Mouse (Mus musculus) layer of hippocampus, adult 11-12 months (tissue): ENCODE measurements around the gene Gas7.

Source experiments
- DNase-seq: peaks from one replicate; pipeline ENCODE4 v3.0.0; 2022; ENCODE audit warnings: low spot score

The Gas7 gene

DNA sequence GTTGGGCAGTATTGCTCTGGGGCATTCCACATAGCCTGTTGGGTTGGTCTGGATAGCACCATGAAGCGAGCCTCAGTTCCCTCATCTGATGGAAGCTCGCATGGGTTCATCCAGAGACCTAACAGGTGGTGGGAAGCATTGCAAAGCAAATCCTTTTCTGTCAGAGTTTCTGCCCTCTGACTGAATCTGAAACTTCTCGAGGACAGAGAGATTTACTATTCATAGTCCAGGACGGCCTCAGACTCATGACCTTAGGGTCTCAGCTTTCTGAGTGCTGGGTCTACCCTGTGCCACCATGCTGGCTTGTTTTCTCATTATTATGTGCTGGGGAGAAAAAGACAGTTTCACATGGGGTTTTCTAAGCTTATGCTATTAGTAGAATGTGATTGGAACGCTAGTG lies 122.2 kb downstream of the Gas7 start:
- no peak for DNase-seq

DNA sequence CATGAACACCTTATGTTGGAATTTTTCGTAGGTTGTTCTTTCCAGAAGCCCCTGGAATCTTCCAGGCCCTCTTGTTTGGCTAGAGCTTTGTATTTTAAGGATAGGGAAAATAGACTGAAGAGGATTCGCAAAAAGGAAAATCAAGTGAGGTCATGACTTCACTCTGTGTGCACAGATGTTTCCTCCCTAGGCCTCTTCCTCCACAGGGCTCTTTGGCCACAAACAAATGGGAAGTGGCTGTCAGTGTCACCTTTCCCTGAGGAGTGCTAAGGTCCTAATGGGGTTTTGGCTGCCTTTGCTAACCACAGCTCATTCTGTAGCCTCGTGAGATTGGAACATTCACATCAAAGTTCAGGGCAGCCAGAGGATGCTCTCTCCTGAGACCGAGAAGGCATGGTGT lies 122.8 kb downstream of the Gas7 start:
- DNase-seq: no peak

DNA sequence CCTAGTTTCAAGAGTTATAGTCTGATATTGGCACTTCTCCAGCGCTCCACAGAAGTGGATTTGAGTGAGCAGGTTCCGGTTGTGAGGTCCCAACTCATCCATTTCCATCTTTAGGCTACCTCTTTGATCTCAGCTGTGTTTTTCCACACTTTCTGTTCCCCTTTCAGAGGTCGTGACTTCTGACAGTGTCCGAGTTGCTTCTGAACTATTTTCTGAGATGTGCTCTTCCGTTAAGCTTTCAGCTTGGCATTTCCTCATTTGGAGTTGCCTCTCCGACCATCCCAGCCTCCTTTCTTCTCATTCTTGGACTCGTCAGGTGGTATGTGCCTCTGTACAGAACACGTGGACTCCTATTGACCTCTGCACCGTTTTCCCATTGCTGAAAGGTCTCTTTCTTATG lies 123.9 kb downstream of the Gas7 start:
- no peak for DNase-seq

DNA sequence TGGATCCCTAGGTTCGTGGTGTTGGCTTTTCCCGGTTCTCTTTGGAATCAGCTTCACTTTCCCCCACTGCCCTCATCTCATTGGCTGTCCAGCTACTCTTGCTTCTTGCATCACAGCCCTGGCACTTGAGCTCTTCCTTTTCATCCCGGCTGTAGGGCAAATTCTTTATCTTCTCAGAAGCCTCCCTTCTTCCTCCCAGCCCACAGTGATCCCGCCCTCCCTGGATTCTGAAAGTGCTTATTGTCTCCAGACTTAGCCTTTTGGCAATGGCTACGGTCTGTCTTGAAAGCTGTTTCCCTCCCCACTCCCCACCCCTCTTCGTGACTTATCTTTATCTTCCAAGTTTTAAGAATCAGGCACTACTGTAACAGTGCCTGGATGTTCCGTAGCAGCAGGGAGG lies 126.3 kb downstream of the Gas7 start:
- DNase-seq: no peak

DNA sequence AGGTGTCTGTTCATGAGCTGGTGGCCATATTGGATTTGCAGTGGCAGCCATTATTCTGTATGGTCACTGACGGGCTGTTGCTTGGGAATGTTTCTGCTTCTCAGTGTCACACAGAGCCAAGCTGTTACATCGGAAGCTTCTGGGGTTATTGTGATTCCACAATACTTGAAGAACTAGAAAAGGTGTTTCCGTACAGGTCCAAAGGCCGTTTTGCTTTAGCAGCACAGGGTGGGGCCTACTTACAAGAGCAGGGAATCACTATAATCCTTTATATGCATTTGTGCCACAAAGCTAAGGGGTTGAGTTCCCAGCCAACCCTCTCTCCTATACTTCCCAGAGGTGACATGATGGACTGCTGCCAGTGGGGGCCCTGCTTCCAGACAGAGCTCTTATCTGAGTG lies 127.3 kb downstream of the Gas7 start:
- DNase-seq: no peak

DNA sequence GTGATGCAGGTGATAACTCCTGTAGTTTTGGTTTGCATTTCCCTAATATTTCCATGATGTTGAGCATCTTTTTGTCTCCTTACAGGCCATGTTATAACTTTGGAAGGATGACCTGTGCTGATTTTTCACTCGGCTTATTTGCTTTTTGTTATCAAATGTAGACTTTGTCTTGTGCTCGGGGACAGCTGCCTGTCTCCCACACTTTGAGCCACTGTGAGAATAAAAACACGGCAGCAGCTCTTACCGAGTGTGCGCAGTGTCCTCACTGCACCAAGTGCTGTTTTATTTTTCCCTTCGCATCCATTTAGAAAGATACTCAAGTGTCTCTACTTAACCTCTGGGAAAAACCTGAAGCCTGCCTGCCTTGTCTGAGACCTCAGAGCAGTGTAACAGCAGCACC lies 129.8 kb downstream of the Gas7 start:
- DNase-seq: no peak

DNA sequence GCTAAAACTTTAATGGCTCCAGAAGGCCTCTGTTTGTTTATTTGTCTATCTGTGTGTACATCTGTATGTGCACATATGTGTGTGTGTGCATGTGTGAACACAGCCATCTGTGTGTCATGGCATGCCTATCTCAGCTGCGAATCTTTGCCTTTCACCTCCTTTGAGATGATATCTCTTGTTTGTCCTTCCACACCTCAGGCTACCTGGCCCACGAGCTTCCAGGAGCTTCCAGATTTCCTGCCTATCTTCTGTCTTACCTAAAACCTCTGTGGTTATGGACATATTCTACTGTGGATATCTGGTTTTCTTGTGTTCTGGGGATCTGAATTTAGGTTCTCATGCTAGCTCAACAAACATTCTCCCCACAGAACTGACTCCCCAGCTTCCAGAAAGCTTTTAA lies 130.4 kb downstream of the Gas7 start:
- no peak for DNase-seq

DNA sequence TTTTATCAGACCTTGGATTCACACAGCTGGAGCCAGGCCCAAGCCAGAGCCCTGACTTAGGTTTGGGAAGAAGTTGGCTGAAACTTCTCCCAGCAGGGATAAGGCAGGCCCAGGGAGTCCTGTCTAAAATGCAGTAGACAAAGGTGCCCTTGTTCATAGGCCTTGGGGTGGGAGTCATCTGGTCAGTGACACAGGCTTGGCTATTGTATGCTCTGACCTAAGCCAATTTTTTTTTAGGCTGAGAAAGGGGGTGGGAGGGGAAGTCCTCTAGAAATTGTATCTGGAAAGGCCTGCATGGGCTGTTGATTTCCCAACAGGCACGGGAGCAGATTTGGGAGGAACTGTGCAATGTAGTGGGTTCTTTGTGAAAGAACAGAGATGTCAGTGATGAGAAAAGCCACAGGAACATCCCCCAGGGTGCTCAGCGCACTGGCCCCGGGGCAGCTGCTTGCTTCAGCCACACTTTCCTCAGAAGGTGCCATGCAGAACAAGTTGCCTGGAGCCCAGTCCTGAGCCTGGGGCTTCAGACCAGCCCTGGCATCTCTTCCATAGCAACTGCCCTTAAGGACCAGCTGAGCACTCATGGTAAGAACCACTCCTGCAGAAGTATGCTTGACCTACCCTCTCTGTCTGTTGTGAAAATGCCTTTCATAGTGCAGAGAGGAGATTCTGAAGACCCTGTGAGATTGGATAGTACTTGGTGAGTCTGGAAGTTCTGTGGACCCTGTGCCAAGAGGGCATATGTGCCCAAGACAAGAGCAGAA lies 131.2 kb downstream of the Gas7 start:
- DNase-seq: peak; percentile 58

DNA sequence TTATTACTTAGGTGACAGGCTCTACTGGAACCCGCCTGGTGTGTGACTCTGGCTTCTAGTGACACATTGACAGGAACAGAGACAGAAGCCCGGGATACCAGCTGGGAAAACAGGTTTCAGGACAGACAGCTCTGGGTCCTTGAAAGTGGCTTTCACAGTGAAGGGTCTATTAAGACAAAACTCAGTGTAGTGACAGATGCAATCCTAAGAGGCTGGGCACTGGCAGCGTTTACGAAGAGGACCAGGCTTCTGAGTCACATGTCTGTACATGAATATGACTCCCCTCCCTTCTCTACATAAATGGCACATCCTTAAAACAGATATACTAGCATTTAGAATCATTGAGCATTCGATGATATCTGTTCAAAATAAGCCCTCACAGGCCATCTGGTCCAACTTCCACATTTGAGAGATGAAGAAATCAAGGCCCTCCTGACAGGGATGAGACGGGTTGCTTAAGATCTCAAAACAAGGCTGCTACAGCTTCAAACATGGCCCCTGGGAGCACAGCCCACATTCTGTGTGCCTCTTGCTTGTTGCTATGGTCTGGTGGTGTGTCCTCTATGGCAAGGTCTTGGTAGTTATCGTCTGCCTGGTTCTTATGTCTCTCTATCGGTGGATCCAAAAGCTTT lies 133.1 kb downstream of the Gas7 start:
- DNase-seq: peak; percentile 49

DNA sequence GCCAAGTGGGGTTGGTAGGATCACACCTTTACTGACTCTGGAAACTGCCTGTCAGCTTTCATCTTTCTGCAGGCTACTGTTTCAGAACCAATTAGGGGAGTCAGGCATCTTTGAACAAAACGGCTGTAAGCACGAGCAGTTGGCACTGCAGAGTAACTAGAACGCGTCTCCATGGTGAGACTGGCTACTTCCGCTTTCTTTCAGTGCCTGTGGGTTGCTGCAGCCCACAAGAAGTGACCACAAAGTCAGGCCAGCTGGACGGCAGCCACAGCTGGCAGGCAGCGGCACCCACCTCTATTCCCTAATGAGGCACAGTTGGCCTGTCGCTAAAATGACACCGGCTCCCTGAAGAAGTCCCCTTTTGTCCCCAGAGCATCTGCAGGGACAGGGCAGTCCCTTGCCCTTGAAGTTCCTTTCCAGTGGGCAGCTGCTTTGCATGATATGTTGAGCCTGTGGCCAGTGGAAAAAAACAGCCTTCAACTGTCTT lies 133.6 kb downstream of the Gas7 start:
- DNase-seq: peak; percentile 81

DNA sequence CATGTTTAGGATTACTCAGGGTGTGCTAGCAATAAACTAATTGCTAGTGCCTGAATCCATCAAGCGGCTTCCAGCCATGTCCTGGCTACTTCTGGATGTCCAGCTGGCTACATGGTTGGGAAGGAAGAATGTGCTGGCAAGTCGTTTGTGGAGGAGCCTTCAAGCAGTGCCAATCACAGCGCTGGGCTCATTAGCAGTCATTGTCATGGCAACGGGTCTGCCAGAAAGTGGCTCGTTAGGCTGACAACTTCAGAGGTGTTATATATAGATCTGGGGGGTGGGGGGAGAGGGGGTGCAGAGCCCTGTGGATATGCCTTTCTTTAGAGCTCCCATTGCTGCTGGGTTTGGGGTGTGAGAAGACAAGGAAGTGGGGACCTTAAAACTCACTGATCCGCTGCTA lies 141.0 kb downstream of the Gas7 start:
- peak; percentile 82 for DNase-seq

DNA sequence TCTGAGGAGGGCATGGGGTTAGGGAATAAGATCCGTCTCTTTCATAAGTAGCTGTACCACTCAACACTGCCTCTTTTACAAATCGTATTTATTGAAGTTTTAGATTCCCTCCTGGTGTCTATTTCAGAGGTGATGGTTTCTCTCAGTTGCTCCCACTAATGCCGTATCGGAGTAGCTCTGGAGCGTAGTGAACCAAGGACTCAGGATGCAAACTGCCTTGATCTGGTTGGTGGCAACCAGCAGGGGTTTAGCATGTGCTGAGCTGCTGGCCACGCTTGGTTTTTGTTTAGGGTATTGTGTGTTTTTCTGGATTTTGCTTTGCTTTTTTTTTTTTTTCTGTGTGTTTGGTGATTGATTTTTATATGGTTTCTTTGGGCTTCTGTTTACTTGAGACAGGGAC lies 141.6 kb downstream of the Gas7 start:
- no peak for DNase-seq

DNA sequence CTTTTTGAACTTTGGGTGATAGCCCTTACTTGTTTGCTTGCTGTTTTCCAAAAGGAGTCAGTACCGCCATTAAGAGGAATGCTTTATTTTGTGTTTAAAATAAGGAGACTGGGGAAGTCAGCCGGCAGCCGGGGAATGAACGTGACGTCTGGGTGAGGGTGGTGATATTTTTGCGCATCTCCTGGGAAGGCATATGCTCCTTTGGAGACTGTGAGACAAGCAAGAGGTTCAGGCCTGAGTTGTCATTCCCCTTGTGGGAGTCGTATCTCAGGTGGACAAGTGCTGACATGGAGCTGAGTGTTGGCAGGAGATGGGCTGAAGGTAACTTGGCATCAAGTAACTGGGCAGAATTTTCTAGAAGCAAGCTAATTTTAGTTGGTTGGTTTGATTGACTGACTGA lies 142.2 kb downstream of the Gas7 start:
- DNase-seq: no peak

DNA sequence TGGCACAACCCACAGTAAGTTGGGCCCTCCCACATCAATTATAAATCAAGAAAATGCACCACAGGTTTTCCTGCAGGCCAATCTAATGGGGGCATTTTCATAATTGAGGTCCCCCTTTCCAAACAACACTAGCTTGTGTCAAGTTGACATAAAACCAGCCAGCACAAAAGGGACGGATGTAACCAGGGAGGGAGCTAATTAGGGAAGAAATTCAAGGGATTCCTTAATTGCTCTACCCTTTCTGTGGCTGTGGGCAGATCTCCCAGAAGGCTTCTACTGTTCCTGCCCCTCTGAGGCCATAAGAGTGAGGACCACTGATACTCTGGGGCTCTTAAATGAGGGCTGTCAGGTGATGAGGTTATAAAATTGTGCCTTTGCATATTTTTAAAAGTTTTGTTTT lies 143.9 kb downstream of the Gas7 start:
- DNase-seq: no peak

DNA sequence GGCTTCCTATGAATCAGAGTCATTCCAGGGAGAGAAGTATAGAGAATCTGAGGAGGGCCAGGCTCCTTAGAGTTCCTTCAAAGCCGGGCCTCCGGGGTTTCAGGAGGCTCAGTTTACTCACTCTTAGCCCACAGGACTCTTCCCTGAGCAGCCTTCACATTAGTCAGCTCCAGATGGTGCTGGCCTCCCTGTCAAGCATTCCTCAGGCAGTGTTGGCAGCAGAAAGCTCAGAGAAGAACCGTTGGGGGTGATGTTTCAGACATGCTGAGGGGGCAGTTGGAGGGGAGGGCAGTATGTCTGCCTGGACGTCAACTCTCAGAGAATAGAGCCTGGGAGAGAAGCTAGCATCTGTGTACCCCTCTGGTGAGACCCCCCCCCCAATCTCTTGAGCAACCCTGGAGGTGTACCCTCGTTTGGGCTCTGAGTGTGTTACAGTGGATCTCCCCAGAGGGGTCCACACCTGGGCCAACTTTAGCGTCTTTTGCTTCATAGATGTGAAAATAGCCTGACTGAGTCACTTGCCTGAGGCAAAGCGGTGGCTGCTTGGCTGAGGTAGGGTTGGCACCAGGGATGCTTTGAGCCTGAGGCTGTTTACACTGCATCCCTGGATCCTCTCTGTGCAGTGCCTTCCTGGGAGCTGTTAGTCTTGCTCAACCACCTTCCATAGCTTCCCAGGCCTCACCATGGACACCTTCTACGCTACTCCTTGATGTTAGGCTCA lies 145.6 kb downstream of the Gas7 start:
- no peak for DNase-seq

DNA sequence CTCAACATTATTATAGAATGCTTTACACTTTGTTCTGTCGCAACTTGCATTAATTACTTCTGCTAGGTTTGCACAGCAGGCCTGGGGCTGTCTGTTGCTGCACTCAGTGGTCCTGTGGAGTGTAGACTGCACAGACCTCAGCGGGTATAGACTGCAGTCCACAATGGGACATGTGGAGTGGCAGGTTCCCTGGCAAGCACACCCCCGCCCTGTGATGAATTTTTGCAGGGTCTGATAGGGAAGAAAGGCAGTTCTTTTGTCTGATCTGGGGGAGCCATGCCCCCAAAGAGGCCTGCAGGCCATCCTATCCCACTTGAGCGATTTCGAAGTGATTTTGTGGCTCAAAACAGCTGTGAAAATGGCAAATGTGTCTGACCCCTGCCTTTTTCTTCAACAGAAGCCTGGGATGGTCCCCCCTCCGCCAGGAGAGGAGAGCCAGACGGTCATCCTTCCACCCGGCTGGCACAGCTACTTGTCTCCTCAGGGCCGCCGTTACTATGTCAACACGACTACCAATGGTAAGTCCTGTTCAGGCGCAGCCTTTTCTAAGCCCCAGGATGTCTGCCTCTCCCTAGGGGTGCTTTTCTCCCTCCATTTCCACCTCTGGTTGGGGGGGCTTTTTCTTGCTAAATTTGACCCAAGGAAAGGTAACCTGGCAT lies 147.6 kb downstream of the Gas7 start:
- DNase-seq: no peak

DNA sequence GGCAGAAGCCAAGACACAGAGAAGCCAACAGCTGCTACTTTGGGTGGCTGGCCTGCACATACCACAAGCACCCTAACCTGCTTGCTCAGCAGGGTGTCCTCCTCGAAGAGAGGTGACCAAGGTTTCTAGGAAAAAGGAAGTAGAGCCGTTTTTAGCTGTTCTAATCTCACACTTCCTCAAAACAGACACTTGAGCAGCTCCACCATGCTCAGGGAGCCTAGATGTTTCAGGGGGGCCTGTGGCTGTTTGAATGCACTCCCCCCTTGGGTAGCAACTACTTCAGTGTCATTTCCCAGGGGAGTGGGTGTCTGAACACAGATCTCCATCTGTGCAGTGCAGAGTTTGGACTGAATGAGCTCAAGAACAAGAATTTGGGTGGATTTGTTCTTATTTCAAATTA lies 149.2 kb downstream of the Gas7 start:
- DNase-seq: peak; percentile 49

DNA sequence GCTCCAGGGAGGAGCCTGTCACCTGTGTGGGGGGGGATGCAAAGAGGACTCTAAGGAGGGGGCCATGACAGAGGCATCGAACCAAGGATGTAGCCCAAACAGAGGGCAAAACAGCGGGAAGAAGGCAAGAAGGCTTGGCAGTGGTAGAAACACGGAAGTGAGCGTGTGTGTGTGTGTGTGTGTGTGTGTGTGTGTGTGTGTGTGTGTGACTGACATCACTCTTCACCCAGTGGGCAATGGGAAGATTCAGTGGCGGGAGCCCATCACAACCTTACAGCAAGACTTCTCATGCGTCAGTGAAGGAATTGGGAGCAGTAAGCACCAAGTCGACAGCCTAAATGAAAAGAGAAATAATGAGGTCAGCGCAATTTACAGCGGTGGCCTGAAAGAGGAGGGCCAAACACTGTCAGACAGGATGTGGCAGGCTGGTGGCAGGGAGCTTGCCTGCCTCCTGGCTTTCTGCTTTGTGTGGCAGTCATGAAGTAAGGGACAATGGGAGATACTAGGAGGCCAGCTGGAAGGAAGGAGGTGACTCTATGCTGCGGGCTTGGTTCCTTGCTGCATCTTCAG lies 153.0 kb downstream of the Gas7 start:
- no peak for DNase-seq

DNA sequence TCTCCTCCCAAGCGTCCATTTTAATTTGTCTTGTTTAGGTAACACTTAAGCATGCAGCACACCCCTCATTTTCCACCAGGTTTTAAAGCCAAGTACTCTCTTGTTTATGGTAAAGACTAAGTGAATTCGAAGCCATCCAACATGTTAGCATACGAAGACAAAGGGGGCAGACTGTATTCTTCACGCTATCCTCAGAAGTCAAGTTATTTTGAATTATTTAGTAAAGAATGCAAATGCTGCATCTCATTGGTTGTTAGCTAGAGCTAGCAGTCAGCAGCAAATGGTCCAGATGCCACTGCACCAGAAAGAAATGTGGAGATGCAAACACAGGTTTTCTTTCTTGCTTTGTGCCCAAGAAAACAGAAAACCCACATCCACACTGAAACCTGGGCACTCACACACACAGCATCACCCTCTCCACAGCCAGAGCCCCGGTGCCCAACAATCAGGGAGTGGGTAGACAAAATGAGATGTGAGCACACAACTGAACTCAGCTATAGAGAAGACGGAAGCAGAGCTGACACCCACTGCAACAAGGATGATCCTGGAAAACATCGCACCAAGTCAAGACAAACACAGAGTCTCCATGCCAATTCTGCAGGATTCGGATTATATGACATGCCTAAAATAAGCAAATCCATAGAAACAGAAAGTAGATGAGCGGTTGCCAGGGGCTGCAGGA lies 157.1 kb downstream of the Gas7 start:
- DNase-seq: no peak

DNA sequence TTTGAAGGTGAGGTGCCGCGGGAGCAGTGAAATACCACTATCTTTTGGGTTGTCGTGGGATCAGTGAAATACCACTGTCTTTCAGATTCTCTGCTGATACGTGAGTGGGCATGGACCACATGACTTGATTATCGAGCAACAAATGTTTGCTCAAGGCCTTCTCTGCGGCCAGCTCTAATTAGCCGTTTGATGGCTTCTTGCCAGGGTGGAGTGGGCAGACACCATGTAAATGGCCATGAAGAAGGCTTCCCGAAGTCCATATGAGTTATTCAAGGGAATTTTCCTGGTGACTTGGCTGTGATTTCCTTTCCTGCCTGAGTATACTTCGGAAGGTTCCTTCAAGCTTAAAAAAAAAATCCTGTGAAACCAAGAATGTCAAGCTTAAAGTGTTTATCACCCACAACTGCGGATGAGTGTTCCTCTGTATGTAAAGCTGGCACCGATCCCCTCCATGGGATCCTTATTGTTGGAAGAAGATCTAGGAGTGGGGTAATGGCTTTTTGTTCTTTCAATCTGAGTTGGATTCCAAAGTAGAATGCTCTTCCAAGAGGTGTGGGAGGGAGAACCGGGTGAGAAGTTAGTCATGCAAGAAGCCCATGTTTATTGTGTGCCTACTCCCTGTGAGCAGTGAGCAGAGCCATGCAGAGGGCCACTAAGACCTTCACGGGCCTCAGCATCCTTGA lies 161.5 kb downstream of the Gas7 start:
- DNase-seq: peak; percentile 53

DNA sequence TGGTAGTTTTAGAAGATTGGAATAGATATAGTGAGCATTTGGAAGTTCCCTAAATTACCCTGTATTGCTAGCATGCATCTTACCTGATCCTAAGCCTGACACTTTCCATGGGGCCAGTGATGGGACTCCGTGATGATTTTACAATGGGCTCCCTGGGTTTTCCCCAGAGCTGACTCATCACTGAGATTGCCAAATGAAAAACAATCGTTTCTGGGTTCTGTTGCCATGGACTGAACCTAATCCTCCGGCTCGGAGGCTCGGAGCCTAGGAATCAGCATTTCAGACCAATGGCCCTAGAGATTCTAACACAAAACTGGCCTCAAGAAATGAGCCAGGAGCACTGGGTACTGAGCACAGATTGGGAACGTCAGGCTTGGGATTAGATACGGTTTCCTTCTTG lies 167.1 kb downstream of the Gas7 start:
- DNase-seq: no peak
